Mouse (Mus musculus) bone marrow macrophage, adult 2 months (primary cell): ENCODE measurements at regions not wholly inside any gene's neighbourhood (a gene's known extent, or its start where the extent isn't known, plus 50 kb on each side); places are given as distances from the start of the nearest gene placed in this dataset.

Source experiments
- CTCF ChIP-seq: IDR thresholded peaks from 2 replicates; pipeline ENCODE4 v1.5.1; 2012; ENCODE audit warnings: low read depth, mild to moderate bottlenecking, low read length, moderate library complexity
- POLR2A ChIP-seq: IDR thresholded peaks from 2 replicates; pipeline ENCODE4 v1.6.1; 2012; ENCODE audit warnings: mild to moderate bottlenecking, low read depth, low read length, borderline replicate concordance

GRCm38 (mm10) chr10:56455867-56456468 lies 78.8 kb downstream of the Gja1 start:
- TF ChIP-seq CTCF (no peak), POLR2A (no peak)
